Mouse (Mus musculus) limb, embryonic 11.5 days (tissue): ENCODE measurements at regions not wholly inside any gene's neighbourhood (a gene's known extent, or its start where the extent isn't known, plus 50 kb on each side); places are given as distances from the start of the nearest gene placed in this dataset.
"Not testable (repeated sequence)": the region's sequence is repeated elsewhere in the genome, so short reads cannot be mapped to it uniquely, and the experiment has no call there.

Experiments
- ATAC-seq: fragments of 200-750 bp; cut with Nextera tagmentation; 2 replicates; pipeline ENCODE4 v1.8.0; 2017; ENCODE audit warnings: low read depth; ENCODE audit not compliant: insufficient number of reproducible peaks, low FRiP score, low TSS enrichment
- DNase-seq: peaks from one replicate; pipeline ENCODE4 v3.0.0-alpha.2; 2015; ENCODE audit warnings: low spot score
- H3K27ac ChIP-seq: fragments of 300-500 bp; sonication (generic); replicated peaks from 2 replicates; pipeline ENCODE4 v1.5.1; 2014; ENCODE audit warnings: low read depth, mild to moderate bottlenecking, low read length
- H3K27me3 ChIP-seq: fragments of 300-500 bp; sonication (generic); 2 replicates; pipeline ENCODE4 v1.6.1; 2014; ENCODE audit warnings: mild to moderate bottlenecking, low read length, mixed read lengths; ENCODE audit not compliant: control insufficient read depth, insufficient read depth
- H3K36me3 ChIP-seq: fragments of 300-500 bp; sonication (generic); 2 replicates; pipeline ENCODE4 v1.6.1; 2014; ENCODE audit warnings: mild to moderate bottlenecking, low read length, moderate library complexity, mixed read lengths; ENCODE audit not compliant: control insufficient read depth, insufficient read depth
- H3K4me1 ChIP-seq: fragments of 300-500 bp; sonication (generic); 2 replicates; pipeline ENCODE4 v1.6.1; 2014; ENCODE audit warnings: low read length, mixed read lengths; ENCODE audit not compliant: control insufficient read depth, insufficient read depth
- H3K4me2 ChIP-seq: fragments of 300-500 bp; sonication (generic); 2 replicates; pipeline ENCODE4 v1.6.1; 2014; ENCODE audit warnings: low read depth, mild to moderate bottlenecking, moderate library complexity; ENCODE audit not compliant: severe bottlenecking
- H3K4me3 ChIP-seq: fragments of 300-500 bp; sonication (generic); 2 replicates; pipeline ENCODE4 v1.5.1; 2014; ENCODE audit warnings: low read depth, low read length
- H3K9ac ChIP-seq: fragments of 300-500 bp; sonication (generic); 2 replicates; pipeline ENCODE4 v1.6.1; 2014; ENCODE audit warnings: mild to moderate bottlenecking, low read length
- H3K9me3 ChIP-seq: fragments of 300-500 bp; sonication (generic); 2 replicates; pipeline ENCODE4 v1.6.1; 2016; ENCODE audit warnings: low read length; ENCODE audit not compliant: control insufficient read depth
- WGBS: fragments of 180-500 bp; shearing (Covaris S2); extraction: QIAGEN DNeasy Blood & Tissue Kit; methylation state at CpG from one replicate; pipeline ENCODE4 v1.1.7; 2014; 5-methylcytosine and 5-hydroxymethylcytosine counted together

DNA sequence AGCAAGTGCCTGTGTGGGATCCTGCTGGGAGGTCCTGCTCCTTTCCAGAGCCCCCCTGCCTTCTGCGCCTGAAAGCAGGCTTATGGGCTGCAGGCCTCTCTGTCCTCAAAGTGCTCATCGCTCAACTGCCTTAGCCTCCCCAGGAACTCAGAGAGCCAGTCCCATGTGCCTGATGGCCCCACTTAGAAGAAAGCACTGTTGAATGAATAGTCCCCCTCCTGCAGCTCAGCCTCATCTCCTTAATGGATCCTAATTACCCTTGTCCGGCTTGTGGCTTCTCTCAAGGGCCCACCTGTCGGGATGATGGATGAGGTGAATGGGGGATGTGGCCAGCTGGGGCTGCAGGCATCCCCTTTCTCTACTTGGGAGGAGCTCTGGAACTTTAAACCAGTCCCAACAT, 163.1 kb upstream of the 1700012A03Rik start:
- DNase-seq (peak; percentile 26), ATAC-seq (no peak)
- Histone ChIP-seq H3K9me3 (no peaks in the 10 kb centered on the region), H3K27ac (no peak overlapping the region), H3K36me3 (no peaks in the 10 kb centered on the region), H3K4me2 (no peak overlapping the region), H3K27me3 (no peaks in the 10 kb centered on the region), H3K4me3 (no peak overlapping the region), H3K9ac (no peak overlapping the region), H3K4me1 (no peaks in the 10 kb centered on the region)
- WGBS, result 1% methylated on average over 4 of the region's 4 CpGs

DNA sequence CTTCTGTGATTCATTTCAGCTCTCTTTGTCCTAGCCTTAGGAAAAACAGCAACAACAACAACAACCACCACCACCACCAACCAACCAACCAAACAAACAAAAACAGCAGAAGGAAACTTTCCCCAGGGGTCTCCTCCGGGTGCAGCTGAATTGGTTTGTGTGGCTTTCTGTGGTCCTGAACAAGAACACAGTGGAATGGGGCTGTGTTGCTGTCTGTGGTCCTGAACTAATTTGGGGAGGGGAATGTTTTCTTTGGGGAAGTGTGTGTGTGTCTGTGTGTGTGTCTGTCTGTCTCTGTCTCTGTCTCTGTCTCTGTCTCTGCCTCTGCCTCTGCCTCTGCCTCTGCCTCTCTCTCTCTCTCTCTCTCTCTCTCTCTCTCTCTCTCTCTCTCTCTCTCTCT, 164.8 kb upstream of the 1700012A03Rik start:
- not testable (repeated sequence) for H3K27ac ChIP-seq, H3K4me3 ChIP-seq, H3K36me3 ChIP-seq, ATAC-seq, H3K4me1 ChIP-seq, H3K4me2 ChIP-seq, H3K9ac ChIP-seq, H3K27me3 ChIP-seq, H3K9me3 ChIP-seq
- peak; percentile 70 for DNase-seq
- 20% methylated on average over 1 of the region's 1 CpGs for WGBS

DNA sequence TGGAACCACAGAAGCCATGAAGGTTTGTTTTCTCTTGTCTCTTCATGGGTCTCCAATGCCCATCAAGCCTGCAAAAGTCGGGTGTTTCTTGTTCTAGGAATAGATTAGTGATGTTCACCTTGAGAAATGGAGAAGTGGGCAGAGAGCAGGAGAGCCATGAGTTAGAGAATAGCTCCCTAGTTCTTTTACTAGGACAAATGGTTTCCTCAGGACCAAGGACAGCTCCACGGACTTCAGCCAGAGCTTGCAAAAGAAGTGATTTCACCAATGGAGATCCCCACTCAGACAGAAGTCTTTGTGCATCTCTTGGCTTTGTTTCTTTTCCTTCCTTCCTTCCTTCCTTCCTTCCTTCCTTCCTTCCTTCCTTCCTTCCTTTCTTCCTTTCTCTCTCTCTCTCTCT, 166.3 kb upstream of the 1700012A03Rik start:
- no peaks in the 10 kb centered on the region for H3K4me1 ChIP-seq
- H3K27ac ChIP-seq, result no peak overlapping the region
- H3K27me3 ChIP-seq, result no peaks in the 10 kb centered on the region
- no peak overlapping the region for H3K4me3 ChIP-seq
- H3K9me3 ChIP-seq, result no peaks in the 10 kb centered on the region
- ATAC-seq (no peak), DNase-seq (peak; percentile 84)
- H3K36me3 ChIP-seq, result no peaks in the 10 kb centered on the region
- no peak overlapping the region for H3K4me2 ChIP-seq
- H3K9ac ChIP-seq, result no peak overlapping the region
- 9% methylated on average over 2 of the region's 2 CpGs for WGBS

GRCm38 (mm10) chr6:31874616-31875015, 175.4 kb upstream of the 1700012A03Rik start:
- WGBS, result 91% methylated on average over 6 of the region's 6 CpGs
- no peak overlapping the region for H3K4me2 ChIP-seq
- no peaks in the 10 kb centered on the region for H3K27me3 ChIP-seq
- ATAC-seq (no peak), DNase-seq (no peak)
- H3K9me3 ChIP-seq, result no peaks in the 10 kb centered on the region
- no peak overlapping the region for H3K27ac ChIP-seq
- no peak overlapping the region for H3K9ac ChIP-seq
- H3K36me3 ChIP-seq, result no peaks in the 10 kb centered on the region
- H3K4me3 ChIP-seq, result no peak overlapping the region
- H3K4me1 ChIP-seq, result no peaks in the 10 kb centered on the region

GRCm38 (mm10) chr6:31873911-31874310, 176.1 kb upstream of the 1700012A03Rik start:
- Histone ChIP-seq H3K9ac (no peak overlapping the region), H3K27ac (no peak overlapping the region), H3K4me2 (no peak overlapping the region), H3K4me1 (no peaks in the 10 kb centered on the region), H3K4me3 (no peak overlapping the region), H3K9me3 (no peaks in the 10 kb centered on the region), H3K27me3 (no peaks in the 10 kb centered on the region), H3K36me3 (no peaks in the 10 kb centered on the region)
- 62% methylated on average over 1 of the region's 1 CpGs for WGBS
- ATAC-seq (no peak), DNase-seq (no peak)

DNA sequence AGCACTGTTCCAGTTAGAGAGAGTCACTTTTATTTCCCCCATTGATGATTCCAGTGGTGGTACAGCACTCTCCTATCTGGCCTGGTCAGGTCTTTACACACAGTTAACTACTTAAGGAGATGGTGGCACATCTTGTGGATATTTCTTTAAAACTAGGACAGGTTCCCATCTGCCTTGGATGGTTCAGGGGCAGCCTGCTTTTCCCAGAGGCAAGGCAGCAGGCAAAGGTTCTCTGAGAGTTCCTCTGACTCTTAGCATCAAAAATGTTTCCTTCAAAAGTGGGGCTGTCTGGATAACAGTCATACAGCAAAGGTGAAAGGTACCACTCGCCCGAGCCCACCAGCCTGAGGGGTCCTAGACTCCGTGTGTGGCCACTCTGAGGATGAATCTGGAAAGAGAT, 178.3 kb upstream of the 1700012A03Rik start:
- Histone ChIP-seq H3K27me3 (no peaks in the 10 kb centered on the region), H3K4me1 (no peaks in the 10 kb centered on the region), H3K9ac (no peak overlapping the region), H3K36me3 (no peaks in the 10 kb centered on the region), H3K4me3 (no peak overlapping the region), H3K27ac (no peak overlapping the region), H3K9me3 (no peaks in the 10 kb centered on the region), H3K4me2 (no peak overlapping the region)
- 88% methylated on average over 3 of the region's 3 CpGs for WGBS
- DNase-seq (no peak), ATAC-seq (no peak)

- Histone ChIP-seq H3K4me1 (no peaks in the 10 kb centered on the region), H3K27ac (no peak overlapping the region), H3K9ac (no peak overlapping the region), H3K4me3 (no peak overlapping the region), H3K36me3 (no peaks in the 10 kb centered on the region), H3K4me2 (no peak overlapping the region), H3K27me3 (no peaks in the 10 kb centered on the region), H3K9me3 (no peaks in the 10 kb centered on the region)
- ATAC-seq, result no peak
- 34% methylated on average over 7 of the region's 7 CpGs for WGBS
- DNase-seq, result no peak
These were observed 188.1 kb upstream of the 1700012A03Rik start for GRCm38 (mm10) chr6:31861996-31862395.

- H3K27ac ChIP-seq, result no peak overlapping the region
- H3K27me3 ChIP-seq, result no peaks in the 10 kb centered on the region
- no peak overlapping the region for H3K4me3 ChIP-seq
- no peak for DNase-seq
- no peaks in the 10 kb centered on the region for H3K36me3 ChIP-seq
- H3K9me3 ChIP-seq, result no peaks in the 10 kb centered on the region
- H3K9ac ChIP-seq, result no peak overlapping the region
- no peaks in the 10 kb centered on the region for H3K4me1 ChIP-seq
- WGBS, result 87% methylated on average over 3 of the region's 3 CpGs
- H3K4me2 ChIP-seq, result no peak overlapping the region
- no peak for ATAC-seq
These were observed 190.4 kb upstream of the 1700012A03Rik start for GRCm38 (mm10) chr6:31859621-31860020.

- H3K27ac ChIP-seq, result no peak overlapping the region
- ATAC-seq (no peak), DNase-seq (no peak)
- H3K9ac ChIP-seq, result no peak overlapping the region
- no peak overlapping the region for H3K4me2 ChIP-seq
- no peaks in the 10 kb centered on the region for H3K27me3 ChIP-seq
- no peaks in the 10 kb centered on the region for H3K36me3 ChIP-seq
- H3K9me3 ChIP-seq, result no peaks in the 10 kb centered on the region
- WGBS, result 95% methylated on average over 15 of the region's 16 CpGs
- no peak overlapping the region for H3K4me3 ChIP-seq
- no peaks in the 10 kb centered on the region for H3K4me1 ChIP-seq
These were observed 195.8 kb upstream of the 1700012A03Rik start for GRCm38 (mm10) chr6:31854261-31854660.
